Mouse (Mus musculus): ENCODE data around the gene Hoxb7. TPM values are rescaled to one million over a fixed set of nuclear protein-coding genes. Genes with fewer than 3 reads are reported as not detected.

Hoxb7 gene
- polyA plus RNA-seq, 2 experiments, result 0.02 to 0.19 TPM

- no peak within 1 kb of the TSS for H3K4me2 ChIP-seq (ENCODE audit: low read depth)
- no peak for ATAC-seq (ENCODE audit: insufficient read depth)
- no peak for DNase-seq (ENCODE audit: low read depth in 3 of 3, low spot score in 3 of 3)
Observed at GRCm38 (mm10) chr11:96270996-96271540, 15.4 kb upstream of the Hoxb7 start, which contains the start of gene Hoxb9. Hoxb9 (plus strand) TSS chr11:96271457.

GRCm38 (mm10) chr11:96271541-96272011, 14.8 kb upstream of the Hoxb7 start:
- Histone ChIP-seq H3K27me3 (ENCODE audit: control insufficient read depth, insufficient read depth, low read length) (peaks cover 97% of the 10 kb centered on the region), H3K9ac (replicated peaks) (no peak overlapping the region), H3K4me3 (ENCODE audit: insufficient read depth in 1 of 2, low read depth in 2 of 2, low read length in 2 of 2) (no peak overlapping the region), H3K4me1 (replicated peaks; ENCODE audit: control insufficient read depth in 2 of 2, insufficient read depth in 2 of 2, low read length in 1 of 2) (no peaks in the 10 kb centered on the region), H3K27ac (no peak overlapping the region), H3K9me3 (ENCODE audit: control insufficient read depth, low read length) (no peaks in the 10 kb centered on the region), H3K4me2 (ENCODE audit: low read depth) (no peak overlapping the region), H3K36me3 (replicated peaks; ENCODE audit: control insufficient read depth, insufficient read depth, low read depth) (no peaks in the 10 kb centered on the region)
- TF ChIP-seq CTCF (IDR thresholded peaks at IDR 0.05; ENCODE audit: low read depth), result no peak
- no peak for TF ChIP-seq EP300 (IDR thresholded peaks at IDR 0.05; ENCODE audit: low read depth)
- no peak for DNase-seq (ENCODE audit: low read depth in 3 of 3, low spot score in 3 of 3)
- WGBS (ENCODE audit: insufficient replicate concordance), result under 1% methylated on average over 52 of the region's 52 CpGs
- no peak for ATAC-seq (ENCODE audit: insufficient read depth)

More at GRCm38 (mm10) chr11:96270996-96271540, 15.4 kb upstream of the Hoxb7 start, which contains the start of gene Hoxb9:
- Histone ChIP-seq H3K9ac (replicated peaks) (no peak within 1 kb of the TSS), H3K27ac (no peak within 1 kb of the TSS), H3K27me3 (ENCODE audit: control insufficient read depth, insufficient read depth, low read length) (peaks cover 97% of the 10 kb centered on the region), H3K4me3 (ENCODE audit: insufficient read depth in 1 of 2, low read depth in 2 of 2, low read length in 2 of 2) (no peak within 1 kb of the TSS), H3K4me1 (replicated peaks; ENCODE audit: control insufficient read depth in 2 of 2, insufficient read depth in 2 of 2, low read length in 1 of 2) (no peaks in the 10 kb centered on the region), H3K9me3 (ENCODE audit: control insufficient read depth, low read length) (no peaks in the 10 kb centered on the region), H3K36me3 (replicated peaks; ENCODE audit: control insufficient read depth, insufficient read depth, low read depth) (no peaks in the 10 kb centered on the region)
- 1% methylated on average over 40 of the region's 40 CpGs for WGBS (ENCODE audit: insufficient replicate concordance)
- no peak for TF ChIP-seq CTCF (IDR thresholded peaks at IDR 0.05; ENCODE audit: low read depth)

GRCm38 (mm10) chr11:96272024-96272921, 14.2 kb upstream of the Hoxb7 start:
- no peaks in the 10 kb centered on the region for H3K36me3 ChIP-seq (replicated peaks; ENCODE audit: control insufficient read depth, insufficient read depth, low read depth)
- H3K9ac ChIP-seq (replicated peaks), result no peak overlapping the region
- no peak overlapping the region for H3K4me2 ChIP-seq (ENCODE audit: low read depth)
- H3K4me3 ChIP-seq (ENCODE audit: insufficient read depth in 1 of 2, low read depth in 2 of 2, low read length in 2 of 2), result no peak overlapping the region
- WGBS (ENCODE audit: insufficient replicate concordance), result 1% methylated on average over 58 of the region's 58 CpGs
- TF ChIP-seq CTCF (IDR thresholded peaks at IDR 0.05; ENCODE audit: low read depth), result no peak
- no peak for TF ChIP-seq EP300 (IDR thresholded peaks at IDR 0.05; ENCODE audit: low read depth)
- no peaks in the 10 kb centered on the region for H3K4me1 ChIP-seq (replicated peaks; ENCODE audit: control insufficient read depth in 2 of 2, insufficient read depth in 2 of 2, low read length in 1 of 2)
- no peak for ATAC-seq (ENCODE audit: insufficient read depth)
- DNase-seq (ENCODE audit: low read depth in 3 of 3, low spot score in 3 of 3), result no peak
- H3K27ac ChIP-seq, result no peak overlapping the region
- H3K9me3 ChIP-seq (ENCODE audit: control insufficient read depth, low read length), result no peaks in the 10 kb centered on the region
- peaks cover 97% of the 10 kb centered on the region for H3K27me3 ChIP-seq (ENCODE audit: control insufficient read depth, insufficient read depth, low read length)

GRCm38 (mm10) chr11:96274428-96274827, 12.0 kb upstream of the Hoxb7 start:
- TF ChIP-seq CTCF (IDR thresholded peaks at IDR 0.05; ENCODE audit: low read depth), result no peak
- no peak for TF ChIP-seq EP300 (IDR thresholded peaks at IDR 0.05; ENCODE audit: low read depth)
- WGBS (ENCODE audit: insufficient replicate concordance), result 21% methylated on average over 10 of the region's 10 CpGs
- no peak for ATAC-seq (ENCODE audit: insufficient read depth)

GRCm38 (mm10) chr11:96275896-96276295, 10.5 kb upstream of the Hoxb7 start:
- Histone ChIP-seq H3K4me2 (ENCODE audit: low read depth) (no peak overlapping the region), H3K36me3 (replicated peaks; ENCODE audit: control insufficient read depth, insufficient read depth, low read depth) (no peaks in the 10 kb centered on the region), H3K9ac (replicated peaks) (no peak overlapping the region), H3K4me1 (replicated peaks; ENCODE audit: control insufficient read depth in 2 of 2, insufficient read depth in 2 of 2, low read length in 1 of 2) (no peaks in the 10 kb centered on the region), H3K27ac (no peak overlapping the region), H3K9me3 (ENCODE audit: control insufficient read depth, low read length) (no peaks in the 10 kb centered on the region), H3K4me3 (ENCODE audit: insufficient read depth in 1 of 2, low read depth in 2 of 2, low read length in 2 of 2) (no peak overlapping the region), H3K27me3 (ENCODE audit: control insufficient read depth, insufficient read depth, low read length) (peaks cover 100% of the 10 kb centered on the region)
- ATAC-seq (ENCODE audit: insufficient read depth) (no peak), DNase-seq (ENCODE audit: low read depth in 3 of 3, low spot score in 3 of 3) (no peak)
- TF ChIP-seq EP300 (IDR thresholded peaks at IDR 0.05; ENCODE audit: low read depth) (no peak), CTCF (IDR thresholded peaks at IDR 0.05; ENCODE audit: low read depth) (no peak)
- WGBS (ENCODE audit: insufficient replicate concordance), result 14% methylated on average over 4 of the region's 4 CpGs

More at GRCm38 (mm10) chr11:96274428-96274827, 12.0 kb upstream of the Hoxb7 start:
- Histone ChIP-seq H3K36me3 (replicated peaks; ENCODE audit: control insufficient read depth, insufficient read depth, low read depth) (no peaks in the 10 kb centered on the region), H3K9ac (replicated peaks) (no peak overlapping the region), H3K27me3 (ENCODE audit: control insufficient read depth, insufficient read depth, low read length) (peaks cover 100% of the 10 kb centered on the region), H3K9me3 (ENCODE audit: control insufficient read depth, low read length) (no peaks in the 10 kb centered on the region), H3K27ac (no peak overlapping the region), H3K4me3 (ENCODE audit: insufficient read depth in 1 of 2, low read depth in 2 of 2, low read length in 2 of 2) (no peak overlapping the region), H3K4me1 (replicated peaks; ENCODE audit: control insufficient read depth in 2 of 2, insufficient read depth in 2 of 2, low read length in 1 of 2) (no peaks in the 10 kb centered on the region), H3K4me2 (ENCODE audit: low read depth) (no peak overlapping the region)
- DNase-seq (ENCODE audit: low read depth in 3 of 3, low spot score in 3 of 3), result no peak

All from liver, embryonic 14.5 days (tissue).